Mouse (Mus musculus): Measurements from ENCODE around the gene Rnf144b.

Rnf144b gene

GRCm38 (mm10) chr13:47232163-47232562, 109.7 kb downstream of the Rnf144b start:
- H3K27me3 ChIP-seq (ENCODE audit: control insufficient read depth, insufficient read depth, low read length, poor library complexity, severe bottlenecking), result no peaks in the 10 kb centered on the region
- no peaks in the 10 kb centered on the region for H3K36me3 ChIP-seq (ENCODE audit: control insufficient read depth, insufficient read depth, low read length, poor library complexity, severe bottlenecking)
- DNase-seq (ENCODE audit: low read depth, low spot score), result no peak

GRCm38 (mm10) chr13:47237376-47237775, 114.9 kb downstream of the Rnf144b start:
- DNase-seq (ENCODE audit: low read depth, low spot score), result no peak
- H3K36me3 ChIP-seq (ENCODE audit: control insufficient read depth, insufficient read depth, low read length, poor library complexity, severe bottlenecking), result no peaks in the 10 kb centered on the region
- H3K27me3 ChIP-seq (ENCODE audit: control insufficient read depth, insufficient read depth, low read length, poor library complexity, severe bottlenecking), result no peaks in the 10 kb centered on the region

DNA sequence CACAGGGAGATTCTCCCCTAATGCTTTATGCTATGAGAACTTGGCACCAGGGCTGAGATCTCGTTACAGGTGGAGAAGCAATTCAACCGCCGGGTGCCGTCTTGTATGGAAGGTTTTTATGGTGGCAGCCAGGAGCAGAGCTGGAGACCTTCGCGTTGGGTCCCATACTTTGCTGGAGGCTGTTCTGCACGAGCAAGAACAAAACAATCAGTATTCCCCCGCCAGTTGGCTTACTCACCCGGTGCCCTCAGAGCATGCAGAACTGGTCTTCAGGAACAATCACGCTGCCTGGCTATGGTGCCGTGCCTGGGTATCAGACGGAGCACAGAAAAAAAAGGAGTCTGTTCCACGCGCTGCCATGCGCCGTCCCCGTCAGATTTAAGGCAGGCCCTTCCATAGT, 115.7 kb downstream of the Rnf144b start:
- Histone ChIP-seq H3K27me3 (ENCODE audit: control insufficient read depth, insufficient read depth, low read length, poor library complexity, severe bottlenecking) (no peaks in the 10 kb centered on the region), H3K36me3 (ENCODE audit: control insufficient read depth, insufficient read depth, low read length, poor library complexity, severe bottlenecking) (no peaks in the 10 kb centered on the region)
- DNase-seq (ENCODE audit: low read depth, low spot score), result no peak

GRCm38 (mm10) chr13:47243569-47243968, 121.1 kb downstream of the Rnf144b start:
- no peak for DNase-seq (ENCODE audit: low read depth, low spot score)
- Histone ChIP-seq H3K36me3 (ENCODE audit: control insufficient read depth, insufficient read depth, low read length, poor library complexity, severe bottlenecking) (no peaks in the 10 kb centered on the region), H3K27me3 (ENCODE audit: control insufficient read depth, insufficient read depth, low read length, poor library complexity, severe bottlenecking) (no peaks in the 10 kb centered on the region)

GRCm38 (mm10) chr13:47244771-47245170, 122.3 kb downstream of the Rnf144b start:
- Histone ChIP-seq H3K36me3 (ENCODE audit: control insufficient read depth, insufficient read depth, low read length, poor library complexity, severe bottlenecking) (no peaks in the 10 kb centered on the region), H3K27me3 (ENCODE audit: control insufficient read depth, insufficient read depth, low read length, poor library complexity, severe bottlenecking) (0 out of 2 replicates have a peak, but pooled peaks cover 2% of the 10 kb centered on the region)
- DNase-seq (ENCODE audit: low read depth, low spot score), result no peak

GRCm38 (mm10) chr13:47246459-47246858, 124.0 kb downstream of the Rnf144b start:
- H3K36me3 ChIP-seq (ENCODE audit: control insufficient read depth, insufficient read depth, low read length, poor library complexity, severe bottlenecking), result no peaks in the 10 kb centered on the region
- DNase-seq (ENCODE audit: low read depth, low spot score), result no peak

GRCm38 (mm10) chr13:47247156-47247800, 124.8 kb downstream of the Rnf144b start:
- H3K36me3 ChIP-seq (ENCODE audit: control insufficient read depth, insufficient read depth, low read length, poor library complexity, severe bottlenecking), result no peaks in the 10 kb centered on the region
- no peak for DNase-seq (ENCODE audit: low read depth, low spot score)
- 0 out of 2 replicates have a peak, but pooled peaks cover 2% of the 10 kb centered on the region for H3K27me3 ChIP-seq (ENCODE audit: control insufficient read depth, insufficient read depth, low read length, poor library complexity, severe bottlenecking)

More at GRCm38 (mm10) chr13:47246459-47246858, 124.0 kb downstream of the Rnf144b start:
- H3K27me3 ChIP-seq (ENCODE audit: control insufficient read depth, insufficient read depth, low read length, poor library complexity, severe bottlenecking), result 0 out of 2 replicates have a peak, but pooled peaks cover 2% of the 10 kb centered on the region

DNA sequence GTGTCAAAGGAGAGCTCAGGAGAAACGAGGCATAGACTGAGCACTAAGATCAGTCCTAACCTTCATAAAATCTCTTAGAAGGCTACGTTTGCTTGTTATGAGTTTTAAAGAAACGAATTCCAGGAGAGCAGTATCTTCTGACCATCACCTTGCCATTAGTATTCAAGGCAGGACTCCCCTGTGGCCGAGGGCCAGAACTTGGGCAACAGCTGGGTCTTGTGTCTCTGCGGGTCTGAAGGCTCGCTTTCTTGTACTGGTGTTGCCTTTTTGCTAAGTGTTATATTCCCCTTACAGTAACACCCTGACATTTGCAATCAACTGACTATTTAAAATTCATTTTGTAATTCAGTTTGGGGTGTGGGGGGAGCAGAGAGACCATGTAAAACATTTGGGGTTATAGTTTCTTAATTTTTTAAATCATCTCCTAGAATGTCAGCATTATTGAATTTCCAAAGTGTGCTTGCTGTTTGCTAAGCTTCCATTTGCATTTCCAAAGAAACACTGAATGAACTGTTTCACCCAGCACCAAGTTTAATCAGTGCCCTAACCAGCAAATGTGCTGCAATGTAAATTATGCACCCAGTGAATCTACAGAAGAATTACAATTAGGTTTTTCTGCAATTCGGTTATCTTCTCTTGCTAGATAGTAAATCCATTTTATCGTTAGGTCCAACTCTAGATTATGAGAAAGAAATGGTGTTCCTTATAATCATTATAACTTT, 126.0 kb downstream of the Rnf144b start:
- DNase-seq (ENCODE audit: low read depth, low spot score), result no peak
- Histone ChIP-seq H3K36me3 (ENCODE audit: control insufficient read depth, insufficient read depth, low read length, poor library complexity, severe bottlenecking) (no peaks in the 10 kb centered on the region), H3K27me3 (ENCODE audit: control insufficient read depth, insufficient read depth, low read length, poor library complexity, severe bottlenecking) (0 out of 2 replicates have a peak, but pooled peaks cover 2% of the 10 kb centered on the region)

- Histone ChIP-seq H3K36me3 (ENCODE audit: control insufficient read depth, insufficient read depth, low read length, poor library complexity, severe bottlenecking) (no peaks in the 10 kb centered on the region), H3K27me3 (ENCODE audit: control insufficient read depth, insufficient read depth, low read length, poor library complexity, severe bottlenecking) (0 out of 2 replicates have a peak, but pooled peaks cover 2% of the 10 kb centered on the region)
- DNase-seq (ENCODE audit: low read depth, low spot score), result no peak
These were observed 128.2 kb downstream of the Rnf144b start for GRCm38 (mm10) chr13:47250615-47251014.

- H3K27me3 ChIP-seq (ENCODE audit: control insufficient read depth, insufficient read depth, low read length, poor library complexity, severe bottlenecking), result 0 out of 2 replicates have a peak, but pooled peaks cover 2% of the 10 kb centered on the region
- DNase-seq (ENCODE audit: low read depth, low spot score), result no peak
- no peaks in the 10 kb centered on the region for H3K36me3 ChIP-seq (ENCODE audit: control insufficient read depth, insufficient read depth, low read length, poor library complexity, severe bottlenecking)
These were observed 128.8 kb downstream of the Rnf144b start for GRCm38 (mm10) chr13:47251114-47251764.

GRCm38 (mm10) chr13:47253711-47254110, 131.3 kb downstream of the Rnf144b start:
- H3K36me3 ChIP-seq (ENCODE audit: control insufficient read depth, insufficient read depth, low read length, poor library complexity, severe bottlenecking), result no peaks in the 10 kb centered on the region
- DNase-seq (ENCODE audit: low read depth, low spot score), result no peak
- 0 out of 2 replicates have a peak, but pooled peaks cover 2% of the 10 kb centered on the region for H3K27me3 ChIP-seq (ENCODE audit: control insufficient read depth, insufficient read depth, low read length, poor library complexity, severe bottlenecking)

DNA sequence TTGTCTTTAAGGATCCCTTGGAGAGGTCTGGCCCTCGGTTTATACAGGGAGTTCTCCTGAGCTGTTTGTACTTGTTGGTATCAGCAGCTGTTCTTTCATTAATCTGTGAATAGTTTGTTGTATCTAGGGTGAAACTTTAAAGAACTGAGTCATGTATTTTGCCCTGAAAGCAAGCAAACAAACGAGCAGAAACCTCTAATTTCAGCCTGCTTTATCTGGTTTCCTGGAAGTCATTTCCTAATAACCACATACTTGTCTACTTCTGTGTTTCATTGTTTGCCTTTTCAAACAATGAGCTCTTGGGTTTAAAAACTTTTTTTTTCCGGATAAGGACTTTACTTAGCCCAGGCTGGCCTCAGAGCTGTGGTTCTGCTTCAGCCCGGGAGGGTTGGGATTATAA, 136.8 kb downstream of the Rnf144b start:
- H3K36me3 ChIP-seq (ENCODE audit: control insufficient read depth, insufficient read depth, low read length, poor library complexity, severe bottlenecking), result no peaks in the 10 kb centered on the region
- H3K27me3 ChIP-seq (ENCODE audit: control insufficient read depth, insufficient read depth, low read length, poor library complexity, severe bottlenecking), result no peaks in the 10 kb centered on the region
- no peak for DNase-seq (ENCODE audit: low read depth, low spot score)

DNA sequence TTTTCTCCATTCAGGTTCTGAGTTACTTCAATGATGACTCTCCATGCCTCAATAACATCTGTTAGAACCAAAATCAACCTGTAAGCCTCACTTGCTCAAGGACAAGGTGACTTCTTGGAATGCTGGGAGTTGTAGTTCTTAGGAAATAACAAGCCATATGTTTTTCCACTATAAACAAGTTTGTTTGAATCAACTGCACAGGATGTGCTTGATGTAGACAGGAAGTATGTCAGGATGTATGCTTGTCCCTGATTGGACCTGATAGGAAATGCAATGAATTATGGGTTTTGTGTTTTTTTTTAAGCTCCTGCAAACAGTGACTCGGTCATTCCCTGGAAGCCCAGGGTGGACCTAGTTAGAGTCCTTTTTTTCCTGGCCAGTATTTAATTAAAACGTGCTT, 139.5 kb downstream of the Rnf144b start:
- DNase-seq (ENCODE audit: low read depth, low spot score), result no peak
- Histone ChIP-seq H3K27me3 (ENCODE audit: control insufficient read depth, insufficient read depth, low read length, poor library complexity, severe bottlenecking) (no peaks in the 10 kb centered on the region), H3K36me3 (ENCODE audit: control insufficient read depth, insufficient read depth, low read length, poor library complexity, severe bottlenecking) (no peaks in the 10 kb centered on the region)

DNA sequence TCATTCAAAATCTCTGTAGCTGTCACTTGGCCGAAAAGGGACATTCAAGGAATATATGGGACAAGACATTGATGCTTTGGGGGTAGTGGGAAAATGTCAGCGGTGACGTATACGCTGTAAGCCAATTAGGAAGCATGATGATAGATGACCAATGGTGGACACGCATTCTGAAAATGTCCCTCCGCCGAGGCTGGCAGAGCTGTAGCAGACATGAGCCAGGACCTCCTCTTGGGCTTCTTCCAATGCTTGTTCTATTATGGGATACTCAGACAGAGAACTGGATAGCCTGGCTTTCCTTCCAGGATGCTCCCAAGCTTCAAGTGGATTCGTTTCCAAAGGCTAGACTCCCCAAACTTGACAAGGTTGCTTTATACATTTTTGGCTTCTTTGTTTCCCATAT, 141.9 kb downstream of the Rnf144b start:
- DNase-seq (ENCODE audit: low read depth, low spot score), result no peak
- no peaks in the 10 kb centered on the region for H3K27me3 ChIP-seq (ENCODE audit: control insufficient read depth, insufficient read depth, low read length, poor library complexity, severe bottlenecking)
- H3K36me3 ChIP-seq (ENCODE audit: control insufficient read depth, insufficient read depth, low read length, poor library complexity, severe bottlenecking), result no peaks in the 10 kb centered on the region

DNA sequence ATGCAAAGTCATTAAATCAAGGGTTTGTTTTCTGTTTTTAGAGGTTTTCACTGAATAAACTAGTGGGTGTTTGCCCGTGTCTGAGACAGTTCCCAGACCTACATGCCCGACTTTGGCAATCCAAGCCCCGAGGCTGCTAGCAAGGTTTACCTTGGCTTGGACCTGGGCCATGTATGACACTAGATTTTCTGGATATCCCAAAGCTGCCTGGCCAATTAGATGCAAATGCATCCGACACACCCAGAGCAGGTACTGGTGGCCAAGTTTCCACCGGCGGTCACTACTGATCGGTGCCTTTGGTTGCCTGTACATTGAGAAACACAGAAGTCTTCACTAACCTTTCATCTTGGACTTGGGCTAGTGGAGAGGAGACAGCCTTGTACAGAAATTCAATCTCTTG, 144.0 kb downstream of the Rnf144b start:
- H3K36me3 ChIP-seq (ENCODE audit: control insufficient read depth, insufficient read depth, low read length, poor library complexity, severe bottlenecking), result no peaks in the 10 kb centered on the region

More for the DNA sequence above, 144.0 kb downstream of the Rnf144b start:
- no peaks in the 10 kb centered on the region for H3K27me3 ChIP-seq (ENCODE audit: control insufficient read depth, insufficient read depth, low read length, poor library complexity, severe bottlenecking)
- DNase-seq (ENCODE audit: low read depth, low spot score), result no peak
